Mouse (Mus musculus) heart, adult 2 months (tissue): Measurements from ENCODE around the gene Fam43b. TPM values are rescaled to one million over a fixed set of nuclear protein-coding genes. Genes with fewer than 3 reads are reported as not detected.

Experiments used
- DNase-seq, 2 experiments: peaks; one replicate each; pipeline ENCODE4 v3.0.0; 2021
- H3K27ac ChIP-seq: fragments of 200-600 bp; 2 replicates; pipeline ENCODE4 v1.8.1; 2022
- H3K27me3 ChIP-seq: fragments of 200-500 bp; 2 replicates; pipeline ENCODE4 v1.6.1; 2012; ENCODE audit warnings: mild to moderate bottlenecking, low read length, inconsistent platforms, mixed read lengths; ENCODE audit not compliant: control insufficient read depth, insufficient read depth
- H3K36me3 ChIP-seq: fragments of 200-500 bp; 2 replicates; pipeline ENCODE4 v1.6.1; 2012; ENCODE audit warnings: low read length, inconsistent platforms; ENCODE audit not compliant: control insufficient read depth, insufficient read depth
- H3K4me1 ChIP-seq: fragments of 200-500 bp; 2 replicates; pipeline ENCODE4 v1.6.1; 2011; ENCODE audit warnings: low read length; ENCODE audit not compliant: control insufficient read depth, insufficient read depth
- H3K4me3 ChIP-seq: fragments of 200-600 bp; 2 replicates; pipeline ENCODE4 v1.8.1; 2022
- H3K79me2 ChIP-seq: fragments of 200-500 bp; replicated peaks from 2 replicates; pipeline ENCODE4 v1.6.1; 2012; ENCODE audit warnings: mild to moderate bottlenecking, inconsistent platforms, low read length, moderate library complexity, mixed read lengths; ENCODE audit not compliant: control insufficient read depth, insufficient read depth
- H3K9ac ChIP-seq: fragments of 200-500 bp; 2 replicates; pipeline ENCODE4 v1.6.1; 2012; ENCODE audit warnings: low read depth, mild to moderate bottlenecking, control low read depth, inconsistent platforms, low read length, mixed read lengths
- CTCF ChIP-seq: fragments of 200-600 bp; IDR thresholded peaks from 2 replicates; pipeline ENCODE4 v1.8.1; 2022; ENCODE audit warnings: antibody characterized with exemption, mild to moderate bottlenecking, moderate library complexity
- EP300 ChIP-seq: fragments of 200-500 bp; IDR thresholded peaks from 2 replicates; pipeline ENCODE4 v1.6.1; 2011; ENCODE audit warnings: low read depth, low read length, control low read depth; ENCODE audit not compliant: insufficient read depth
- POLR2A ChIP-seq: fragments of 200-500 bp; IDR thresholded peaks from 2 replicates; pipeline ENCODE4 v1.6.1; 2011; ENCODE audit warnings: mild to moderate bottlenecking, low read depth, low read length, control low read depth; ENCODE audit not compliant: insufficient read depth
- WGBS: fragments of 180-500 bp; shearing (Covaris S2); methylation state at CpG from one replicate; pipeline ENCODE4 v1.1.7; 2018; 5-methylcytosine and 5-hydroxymethylcytosine counted together
- intact Hi-C: fragments of 180-260 bp; cut with DNase I; formaldehyde crosslinking; loops from one replicate; pipeline ENCODE4 v1.15.1; 2025
- polyA plus RNA-seq: library from polyadenylated mRNA; depleted of rRNA; stranded (reverse); fragments of >200 nt; gene quantifications from 2 replicates; pipeline ENCODE4 v1.2.3, GENCODE M21; 2012
- total RNA-seq, 2 experiments: library from RNA; stranded (reverse); gene quantifications; 2 replicates each; pipeline ENCODE4 v1.2.3; 2021

Fam43b gene
- total and polyA plus RNA-seq, 3 experiments, result not detected

DNA sequence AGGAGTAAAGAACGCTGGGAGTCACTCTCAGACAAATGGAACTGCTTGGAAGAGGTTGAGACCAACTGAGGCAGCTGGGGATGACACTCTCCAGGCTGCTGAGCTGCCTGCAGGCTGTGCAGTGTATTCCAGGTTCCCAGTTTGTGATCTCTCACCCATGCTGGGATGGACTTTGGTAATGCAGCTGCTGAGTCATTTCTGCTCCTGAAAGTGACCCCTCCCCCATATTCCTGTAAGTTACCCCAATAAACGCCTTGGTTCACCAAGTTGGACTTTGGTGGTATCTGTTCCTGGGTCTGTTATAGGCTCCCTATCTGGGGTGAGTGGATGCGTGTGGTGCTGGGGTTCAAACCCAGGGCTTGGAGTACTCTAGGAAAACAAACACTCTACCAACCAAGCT, 38.2 kb downstream of the Fam43b start:
- intact Hi-C loops, result no loop called here
- H3K4me3 ChIP-seq, result no peak overlapping the region
- H3K27me3 ChIP-seq, result no peaks in the 10 kb centered on the region
- no peaks in the 10 kb centered on the region for H3K79me2 ChIP-seq
- DNase-seq, result no peak
- no peaks in the 10 kb centered on the region for H3K4me1 ChIP-seq
- H3K36me3 ChIP-seq, result no peaks in the 10 kb centered on the region
- TF ChIP-seq EP300, result no peak
- no peak for TF ChIP-seq POLR2A
- TF ChIP-seq CTCF, result no peak
- WGBS, result 75% methylated on average over 3 of the region's 3 CpGs
- no peak overlapping the region for H3K9ac ChIP-seq
- H3K27ac ChIP-seq, result no peak overlapping the region

DNA sequence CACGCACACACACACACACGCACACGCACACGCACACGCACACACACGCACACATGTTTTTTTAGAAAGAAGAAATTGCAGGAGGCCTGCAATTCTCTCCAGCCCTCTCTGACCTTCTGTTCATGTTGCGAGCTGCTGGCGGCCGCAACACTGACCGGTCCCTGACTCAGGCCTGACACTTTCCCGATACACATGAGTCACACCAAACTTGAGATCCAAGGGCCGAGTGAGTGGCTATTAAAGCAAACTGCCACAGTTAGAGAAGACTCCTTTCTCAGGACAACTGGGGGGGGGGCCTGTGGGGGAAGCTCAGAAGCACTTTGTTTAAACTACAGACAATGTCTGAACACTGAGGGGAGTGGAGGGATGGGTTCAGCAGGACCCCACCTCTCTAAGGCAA, 39.8 kb downstream of the Fam43b start:
- Histone ChIP-seq H3K9ac (no peak overlapping the region), H3K36me3 (no peaks in the 10 kb centered on the region), H3K27me3 (no peaks in the 10 kb centered on the region), H3K4me3 (no peak overlapping the region), H3K4me1 (no peaks in the 10 kb centered on the region), H3K79me2 (no peaks in the 10 kb centered on the region), H3K27ac (no peak overlapping the region)
- intact Hi-C loops, result no loop called here
- no peak for DNase-seq
- WGBS, result 89% methylated on average over 12 of the region's 12 CpGs
- TF ChIP-seq EP300 (no peak), CTCF (no peak), POLR2A (no peak)

DNA sequence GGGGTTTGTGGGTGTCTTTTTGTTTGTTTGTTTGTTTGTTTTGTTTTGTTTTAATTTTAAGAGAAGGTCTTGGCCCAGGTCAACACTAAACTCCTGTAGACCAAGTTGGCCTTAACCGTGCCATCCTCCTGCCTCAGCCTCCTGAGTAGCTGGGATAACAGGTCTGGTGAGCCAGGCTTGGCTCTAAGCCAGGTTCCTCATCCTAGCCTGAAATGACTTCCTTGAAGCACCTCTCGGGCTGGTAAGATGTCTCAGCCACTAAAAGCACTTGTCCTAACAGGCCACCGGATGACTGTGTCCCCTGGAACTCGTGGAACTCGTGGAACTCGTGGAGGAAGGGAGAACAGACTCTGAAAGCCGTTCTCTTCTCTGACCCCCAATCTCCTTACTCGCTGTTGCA, 40.2 kb downstream of the Fam43b start:
- no peaks in the 10 kb centered on the region for H3K36me3 ChIP-seq
- intact Hi-C loops, result no loop called here
- 85% methylated on average over 8 of the region's 8 CpGs for WGBS
- no peak overlapping the region for H3K27ac ChIP-seq
- no peak for TF ChIP-seq CTCF
- no peak overlapping the region for H3K4me3 ChIP-seq
- H3K9ac ChIP-seq, result no peak overlapping the region
- DNase-seq, result no peak
- H3K79me2 ChIP-seq, result no peaks in the 10 kb centered on the region
- no peaks in the 10 kb centered on the region for H3K27me3 ChIP-seq
- H3K4me1 ChIP-seq, result no peaks in the 10 kb centered on the region

DNA sequence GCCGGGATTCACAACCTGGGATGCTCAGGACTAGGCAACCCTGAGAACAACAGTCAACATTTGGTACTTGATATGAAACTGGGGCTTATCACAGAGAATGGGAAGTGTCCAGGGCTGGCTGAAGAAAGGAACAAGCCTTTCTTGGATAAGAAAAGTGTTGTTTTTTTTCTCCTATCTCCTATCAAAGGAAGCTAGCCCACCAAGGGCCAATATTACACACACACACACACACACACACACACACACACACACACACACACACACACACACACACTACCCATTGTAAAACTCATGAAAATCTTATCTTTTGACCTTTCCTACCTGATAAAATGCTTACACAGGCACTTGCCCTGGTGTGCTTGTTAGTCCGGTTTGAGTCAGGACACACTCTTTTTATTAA, 40.8 kb downstream of the Fam43b start:
- Histone ChIP-seq H3K4me1 (no peaks in the 10 kb centered on the region), H3K27ac (no peak overlapping the region), H3K79me2 (no peaks in the 10 kb centered on the region), H3K9ac (no peak overlapping the region), H3K4me3 (no peak overlapping the region), H3K27me3 (no peaks in the 10 kb centered on the region), H3K36me3 (no peaks in the 10 kb centered on the region)
- TF ChIP-seq EP300 (no peak), POLR2A (no peak), CTCF (no peak)
- 68% methylated on average over 2 of the region's 2 CpGs for WGBS
- no peak for DNase-seq
- intact Hi-C loops, result no loop called here

DNA sequence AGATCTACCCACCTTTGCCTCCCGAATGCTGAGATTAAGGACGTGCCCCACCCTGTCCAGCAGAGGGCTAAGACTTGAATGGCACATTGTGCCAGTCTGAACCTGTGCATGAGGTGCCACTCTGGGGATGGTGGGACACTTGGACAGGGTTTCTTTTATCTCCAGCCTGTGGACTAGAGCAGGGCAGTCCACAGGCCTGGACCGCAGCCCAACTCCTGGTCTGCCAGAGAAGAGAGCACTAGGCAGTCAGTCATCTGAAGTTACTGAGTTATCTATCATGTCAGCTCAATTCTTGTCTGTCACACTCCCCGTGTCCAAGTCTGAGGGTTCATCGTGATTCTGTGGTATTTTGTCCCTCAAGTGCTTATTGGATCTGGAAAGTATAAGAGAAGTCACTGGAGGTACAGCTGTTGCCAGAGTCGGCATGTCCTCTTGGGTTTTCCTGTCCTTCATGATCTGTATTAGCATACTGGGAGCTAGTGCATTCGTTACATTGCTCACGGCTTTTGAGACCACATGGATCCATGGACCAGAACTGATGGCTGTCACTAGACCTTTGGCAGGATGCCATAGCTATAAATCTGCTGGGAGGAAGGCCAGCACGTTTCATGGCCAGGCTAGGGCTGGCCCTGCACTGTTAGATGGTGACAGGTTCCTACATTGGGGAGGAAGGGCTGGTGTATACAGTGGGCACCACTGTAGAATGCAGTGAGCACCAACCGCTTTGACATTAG, 42.7 kb downstream of the Fam43b start:
- H3K4me3 ChIP-seq, result no peak overlapping the region
- H3K27ac ChIP-seq, result no peak overlapping the region
- no peak overlapping the region for H3K9ac ChIP-seq
- H3K27me3 ChIP-seq, result no peaks in the 10 kb centered on the region
- H3K4me1 ChIP-seq, result no peaks in the 10 kb centered on the region
- intact Hi-C loops, result no loop called here
- no peaks in the 10 kb centered on the region for H3K79me2 ChIP-seq
- no peak for DNase-seq
- no peaks in the 10 kb centered on the region for H3K36me3 ChIP-seq
- no peak for TF ChIP-seq POLR2A
- no peak for TF ChIP-seq EP300
- TF ChIP-seq CTCF, result no peak
- 55% methylated on average over 10 of the region's 10 CpGs for WGBS

DNA sequence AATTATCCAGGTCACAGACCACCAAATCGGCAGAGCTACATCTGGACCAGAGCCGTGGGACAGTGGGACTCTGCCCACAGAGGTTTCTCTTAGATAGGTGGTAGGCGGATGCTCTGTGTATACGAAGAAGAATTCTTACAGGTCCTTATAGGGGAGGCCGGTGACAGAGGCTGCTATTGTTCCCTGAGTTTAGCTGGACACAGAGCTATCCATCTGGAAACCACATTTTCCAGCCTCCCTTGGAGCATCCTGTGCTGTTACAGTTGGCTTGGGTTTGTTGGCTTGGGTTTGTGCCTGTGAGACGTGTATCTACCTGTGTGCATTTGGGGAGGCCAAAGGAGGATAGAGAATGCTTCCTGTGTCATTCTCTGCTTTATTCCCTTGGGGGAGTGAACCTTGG, 43.6 kb downstream of the Fam43b start:
- Histone ChIP-seq H3K4me3 (no peak overlapping the region), H3K79me2 (no peaks in the 10 kb centered on the region), H3K4me1 (no peaks in the 10 kb centered on the region), H3K27ac (no peak overlapping the region), H3K9ac (no peak overlapping the region), H3K36me3 (no peaks in the 10 kb centered on the region), H3K27me3 (no peaks in the 10 kb centered on the region)
- TF ChIP-seq POLR2A (no peak), CTCF (no peak), EP300 (no peak)
- no peak for DNase-seq
- intact Hi-C loops, result no loop called here
- 71% methylated on average over 6 of the region's 6 CpGs for whole genome bisulfite sequencing
